Comparison of ENCODE assay signal across 25 mouse cellular contexts in genomic region chr12:32764271-32764670, GRCm38 (mm10). TPM values are rescaled to one million over a fixed set of nuclear protein-coding genes. Genes with fewer than 3 reads are reported as not detected.
A peak's percentile ranks its signal among the peaks of the same experiment; 100 is the strongest.
DNase-seq lines count a peak whose midpoint lies in the region; ATAC-seq and TF ChIP-seq lines count a peak whose summit lies in the region.
"Had no signal": no experiment of that assay in that cellular context is flagged by ENCODE, and none has a peak within 500 bp of the region (broad histone marks: within the 10 kb centered on the region; RNA-seq: fewer than 3 reads in every experiment).

No protein-coding gene starts in this region.

- 62% methylated on average over 3 of the region's 3 CpGs for whole genome bisulfite sequencing in heart, adult 2 months
- 37% methylated on average over 3 of the region's 3 CpGs for WGBS in intestine, postnatal 0 days
- 78% methylated on average over 3 of the region's 3 CpGs for WGBS in forebrain, postnatal 0 days

- no peaks in the 10 kb centered on the region for H3K9me3 ChIP-seq in intestine, postnatal 0 days (ENCODE audit: control insufficient read depth)
- H3K9me3 ChIP-seq in forebrain, postnatal 0 days (ENCODE audit: low read length), result no peaks in the 10 kb centered on the region
- H3K9me3 ChIP-seq: embryonic facial prominence, embryonic 12.5 days; embryonic facial prominence, embryonic 15.5 days; G1E had no signal

- no peak for DNase-seq in heart, adult 2 months
- DNase-seq in heart, postnatal 25 days (ENCODE audit: low spot score), result no peak
- no peak for DNase-seq in thymus, postnatal 4 days
- DNase-seq in cerebellum, adult 9-10 months, result no peak
- DNase-seq in forebrain, postnatal 0 days, result no peak
- DNase-seq: adrenal gland, adult 8-10 months; adrenal gland, postnatal 25 days; B cell, adult 2 months; cerebellum, adult 18-20 months; cerebellum, adult 9-11 months; cerebellum, postnatal 25 days; gastrocnemius, postnatal 25 days; heart, postnatal 36 days had no signal

- no peak overlapping the region for H3K4me3 ChIP-seq in heart, adult 2 months
- no peak overlapping the region for H3K4me3 ChIP-seq in brown adipose tissue, adult 24 weeks (ENCODE audit: insufficient read depth, low read depth, low read length)
- H3K4me3 ChIP-seq in intestine, postnatal 0 days (ENCODE audit: low read depth, low read length), result no peak overlapping the region
- no peak overlapping the region for H3K4me3 ChIP-seq in forebrain, postnatal 0 days (ENCODE audit: low read depth, low read length)
- H3K4me3 ChIP-seq: embryonic facial prominence, embryonic 12.5 days; embryonic facial prominence, embryonic 15.5 days had no signal

- no peaks in the 10 kb centered on the region for H3K79me2 ChIP-seq in heart, adult 2 months (replicated peaks; ENCODE audit: control insufficient read depth, insufficient read depth, low read length)

- H3K27ac ChIP-seq in heart, adult 2 months, result peak overlapping the region; percentile 57; the same call in 1 of the 2 replicates
- peak overlapping the region; percentile 42; the same call in 1 of the 2 replicates for H3K27ac ChIP-seq in brown adipose tissue, adult 24 weeks (replicated peaks; ENCODE audit: low read depth, low read length)
- peak overlapping the region; percentile 69 for H3K27ac ChIP-seq in intestine, postnatal 0 days (ENCODE audit: low read depth, low read length)
- no peak overlapping the region for H3K27ac ChIP-seq in forebrain, postnatal 0 days (ENCODE audit: low read depth, low read length)
- H3K27ac ChIP-seq: embryonic facial prominence, embryonic 12.5 days; embryonic facial prominence, embryonic 15.5 days; hindbrain, embryonic 14.5 days; hindbrain, postnatal 0 days had no signal

- no peak for TF ChIP-seq CTCF in heart, adult 2 months (IDR thresholded peaks at IDR 0.05)
- no peak for TF ChIP-seq CTCF in intestine, postnatal 0 days (IDR thresholded peaks at IDR 0.05; ENCODE audit: low read depth)
- no peak for TF ChIP-seq CTCF in forebrain, postnatal 0 days (IDR thresholded peaks at IDR 0.05; ENCODE audit: low read depth)

- H3K36me3 ChIP-seq in heart, adult 2 months (ENCODE audit: control insufficient read depth, insufficient read depth, low read length), result peaks cover 7% of the 10 kb centered on the region
- no peaks in the 10 kb centered on the region for H3K36me3 ChIP-seq in intestine, postnatal 0 days (ENCODE audit: control insufficient read depth, insufficient read depth)
- no peaks in the 10 kb centered on the region for H3K36me3 ChIP-seq in forebrain, postnatal 0 days (ENCODE audit: insufficient read depth)
- H3K36me3 ChIP-seq: embryonic facial prominence, embryonic 12.5 days; embryonic facial prominence, embryonic 15.5 days; G1E had no signal

- ATAC-seq in intestine, postnatal 0 days, result peak; percentile 95
- ATAC-seq in forebrain, postnatal 0 days, result no peak
- ATAC-seq: forebrain, embryonic 14.5 days; hindbrain, postnatal 0 days; inflammation-experienced regulatory T-cells, adult 6 months; Patski had no signal

- intact Hi-C loops in heart, adult 2 months (cut with DNase I), result no loop called here
- intact Hi-C loops in heart, postnatal 25 days (cut with DNase I), result loop anchor here (5.0 to 10.0 kb wide), 2 partner anchors 87 to 131 kb away; no protein-coding TSS in a partner anchor

- H3K4me2 ChIP-seq in intestine, postnatal 0 days (replicated peaks; ENCODE audit: low read depth), result no peak overlapping the region; the same call in 1 of the 2 replicates
- H3K4me2 ChIP-seq in forebrain, postnatal 0 days (ENCODE audit: low read depth), result no peak overlapping the region
- H3K4me2 ChIP-seq: embryonic facial prominence, embryonic 12.5 days; embryonic facial prominence, embryonic 15.5 days; heart, embryonic 11.5 days; hindbrain, embryonic 14.5 days had no signal

- H3K4me1 ChIP-seq in heart, adult 2 months (ENCODE audit: control insufficient read depth, insufficient read depth, low read length), result peaks cover 14% of the 10 kb centered on the region
- H3K4me1 ChIP-seq in brown adipose tissue, adult 24 weeks (ENCODE audit: control insufficient read depth, insufficient read depth, insufficient read length, low read length), result peaks cover 13% of the 10 kb centered on the region; the same call in 1 of the 2 replicates
- H3K4me1 ChIP-seq in intestine, postnatal 0 days (replicated peaks; ENCODE audit: control insufficient read depth, insufficient read depth, low read length), result peaks cover 13% of the 10 kb centered on the region; the same call in 1 of the 2 replicates
- no peaks in the 10 kb centered on the region for H3K4me1 ChIP-seq in forebrain, postnatal 0 days (ENCODE audit: insufficient read depth)
- H3K4me1 ChIP-seq: embryonic facial prominence, embryonic 12.5 days; embryonic facial prominence, embryonic 15.5 days had no signal

- TF ChIP-seq POLR2A in heart, adult 2 months (IDR thresholded peaks at IDR 0.05; ENCODE audit: insufficient read depth, low read depth, low read length), result no peak

- no peaks in the 10 kb centered on the region for H3K27me3 ChIP-seq in heart, adult 2 months (ENCODE audit: control insufficient read depth, insufficient read depth, low read length)
- H3K27me3 ChIP-seq in intestine, postnatal 0 days (replicated peaks; ENCODE audit: control insufficient read depth, insufficient read depth, low read length), result no peaks in the 10 kb centered on the region
- H3K27me3 ChIP-seq in forebrain, postnatal 0 days (ENCODE audit: insufficient read depth, low read length), result no peaks in the 10 kb centered on the region
- H3K27me3 ChIP-seq: CH12.LX; embryonic facial prominence, embryonic 12.5 days; embryonic facial prominence, embryonic 15.5 days; Patski had no signal

- no peak overlapping the region for H3K9ac ChIP-seq in heart, adult 2 months (ENCODE audit: low read depth, low read length)
- H3K9ac ChIP-seq in intestine, postnatal 0 days (ENCODE audit: low read depth, low read length), result no peak overlapping the region
- no peak overlapping the region for H3K9ac ChIP-seq in forebrain, postnatal 0 days
- H3K9ac ChIP-seq: embryonic facial prominence, embryonic 12.5 days; embryonic facial prominence, embryonic 15.5 days; hindbrain, embryonic 14.5 days had no signal

- TF ChIP-seq EP300 in heart, adult 2 months (IDR thresholded peaks at IDR 0.05; ENCODE audit: insufficient read depth, low read depth, low read length), result no peak

RNA-seq across cellular contexts. Expression of gene Nampt, which starts 55.1 kb away (rescaled TPM):
- 100 to 1,000 TPM; 115 to 153 TPM for total RNA-seq in heart, adult 2 months (2021)
- polyA plus RNA-seq in heart, adult 2 months (2012; rRNA removed), result 37.2 and 79.2 TPM in 2 replicates
- total RNA-seq in heart, postnatal 25 days (2021), result 10 to 100 TPM; 88.4 to 94.6 TPM
- polyA plus RNA-seq in brown adipose tissue, adult 24 weeks (2012; ENCODE audit: insufficient read depth, insufficient read length, missing spikeins), result 237 and 255 TPM in 2 replicates
- 16.2 and 17.3 TPM in 2 replicates for polyA plus RNA-seq in intestine, postnatal 0 days (2015; fragmentation: Nextera tagmentation; extraction: Ambion mirVana)
- 47.2 and 55.1 TPM in 2 replicates for total RNA-seq in forebrain, postnatal 0 days (2014; rRNA removed)
- 28.6 and 28.9 TPM in 2 replicates for polyA plus RNA-seq in forebrain, postnatal 0 days (2015; fragmentation: Nextera tagmentation; extraction: Ambion mirVana)
